Mouse (Mus musculus) fibroblast of lung, adult 2 months (primary cell): ENCODE results near the gene Pex13.

Experiments
- DNase-seq: peaks from one replicate; pipeline ENCODE4 v3.0.0-alpha.2; 2011; ENCODE audit warnings: low read depth

The Pex13 gene

GRCm38 (mm10) chr11:23665798-23666501, at the start of gene Pex13:
Pex13 (minus strand) TSS chr11:23665959.
- DNase-seq = peak; percentile 69

GRCm38 (mm10) chr11:23712299-23712698, 46.5 kb upstream of the Pex13 start:
- no peak for DNase-seq

- DNase-seq = no peak
Observed at GRCm38 (mm10) chr11:23704604-23705294, 39.0 kb upstream of the Pex13 start.

GRCm38 (mm10) chr11:23701831-23702230, 36.1 kb upstream of the Pex13 start:
- DNase-seq = no peak

- no peak for DNase-seq
Observed at GRCm38 (mm10) chr11:23699414-23700095, 33.8 kb upstream of the Pex13 start.

GRCm38 (mm10) chr11:23698526-23698925, 32.8 kb upstream of the Pex13 start:
- DNase-seq = no peak

- DNase-seq = no peak
Observed at GRCm38 (mm10) chr11:23695847-23696246, 30.1 kb upstream of the Pex13 start.

- DNase-seq = no peak
Observed at GRCm38 (mm10) chr11:23693286-23693685, 27.5 kb upstream of the Pex13 start.

- no peak for DNase-seq
Observed at GRCm38 (mm10) chr11:23688060-23688459, 22.3 kb upstream of the Pex13 start.

GRCm38 (mm10) chr11:23686671-23687070, 20.9 kb upstream of the Pex13 start:
- no peak for DNase-seq

GRCm38 (mm10) chr11:23682561-23682960, 16.8 kb upstream of the Pex13 start:
- no peak for DNase-seq

GRCm38 (mm10) chr11:23680435-23680950, 14.7 kb upstream of the Pex13 start:
- peak; percentile 76 for DNase-seq

- DNase-seq = peak; percentile 25
Observed at GRCm38 (mm10) chr11:23679044-23679642, 13.4 kb upstream of the Pex13 start.

GRCm38 (mm10) chr11:23676100-23676499, 10.3 kb upstream of the Pex13 start:
- DNase-seq = no peak

GRCm38 (mm10) chr11:23672256-23672749, 6.5 kb upstream of the Pex13 start:
- DNase-seq = no peak

- no peak for DNase-seq
Observed at GRCm38 (mm10) chr11:23667128-23667527, 1.4 kb upstream of the Pex13 start.

GRCm38 (mm10) chr11:23666526-23666925, 767 bp upstream of the Pex13 start:
- DNase-seq = no peak

GRCm38 (mm10) chr11:23665311-23665786, 410 bp downstream of the Pex13 start, which contains the start of gene Pus10:
Pus10 (plus strand) TSS chr11:23665674.
- no peak for DNase-seq

GRCm38 (mm10) chr11:23664232-23664631, 1.5 kb downstream of the Pex13 start:
- no peak for DNase-seq

- no peak for DNase-seq
Observed at GRCm38 (mm10) chr11:23657791-23658190, 8.0 kb downstream of the Pex13 start.

GRCm38 (mm10) chr11:23653666-23654065, 12.1 kb downstream of the Pex13 start:
- DNase-seq = no peak

GRCm38 (mm10) chr11:23647835-23648234, 17.9 kb downstream of the Pex13 start:
- DNase-seq = no peak
